Mouse (Mus musculus): ENCODE results near the gene Bet1l. TPM values are rescaled to one million over a fixed set of nuclear protein-coding genes. Genes with fewer than 3 reads are reported as not detected.

Bet1l gene
- polyA plus RNA-seq, 1 experiment from 2014 or later, result 55.3 TPM

DNA sequence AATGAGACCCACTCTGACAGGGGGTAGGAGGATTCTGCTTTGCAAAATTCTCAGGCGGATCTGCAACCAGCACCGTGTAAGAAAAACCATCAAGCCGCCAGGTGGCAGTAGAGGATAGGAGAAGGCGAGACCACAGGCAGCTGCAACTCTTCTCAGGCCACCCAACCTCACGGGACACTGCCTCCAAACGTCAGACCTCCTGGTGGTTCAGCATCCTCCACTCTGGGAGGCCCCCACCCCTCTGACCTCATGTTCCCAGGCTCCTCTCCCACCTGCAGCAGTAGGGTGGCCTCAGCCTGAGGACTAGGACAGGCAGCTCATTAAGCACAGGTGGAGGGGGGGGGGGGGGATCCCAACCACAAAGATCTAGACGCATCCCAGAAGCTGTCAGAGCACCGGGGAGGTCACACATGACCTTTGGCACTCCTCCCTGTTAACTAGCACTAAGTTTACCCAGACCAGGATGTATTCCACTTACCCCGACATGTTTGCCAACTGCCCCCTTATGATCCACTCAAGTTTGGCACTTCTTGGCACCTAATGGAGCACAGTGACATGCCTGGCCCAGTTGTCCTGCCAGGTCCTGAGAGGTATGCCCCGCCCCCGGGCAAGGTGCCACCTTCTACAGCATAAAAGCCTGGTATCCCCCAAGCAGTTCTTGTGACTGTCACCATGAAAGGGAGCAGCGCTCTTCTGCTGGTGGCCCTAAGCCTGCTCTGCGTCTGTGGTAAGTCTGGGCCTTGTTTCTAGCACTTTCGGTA lies 12.3 kb downstream of the Bet1l start, which contains the start of gene Scgb1c1:
Gene Scgb1c1, plus strand, starts transcription at position 643 of the 761 bp plus-strand sequence.
- 0 out of 2 replicates have a peak, but pooled peaks cover 4% of the 10 kb centered on the region for H3K4me1 ChIP-seq (ENCODE audit: control insufficient read depth, insufficient read depth, low read length)
- no peaks in the 10 kb centered on the region for H3K27me3 ChIP-seq (ENCODE audit: control insufficient read depth, insufficient read depth, low read length)
- peak; percentile 81 for ATAC-seq (ENCODE audit: insufficient number of reproducible peaks, insufficient read depth, low FRiP score, low read depth)
- H3K9me3 ChIP-seq (ENCODE audit: control insufficient read depth, low read depth, low read length), result no peaks in the 10 kb centered on the region
- no peak within 1 kb of the TSS for H3K4me2 ChIP-seq (replicated peaks; ENCODE audit: low read depth, low read length)
- H3K36me3 ChIP-seq (ENCODE audit: control insufficient read depth, insufficient read depth, low read length), result no peaks in the 10 kb centered on the region
- H3K27ac ChIP-seq (ENCODE audit: low read length), result no peak within 1 kb of the TSS
- H3K4me3 ChIP-seq (ENCODE audit: low read depth, low read length), result no peak within 1 kb of the TSS
- H3K9ac ChIP-seq (replicated peaks; ENCODE audit: low read depth, low read length), result no peak within 1 kb of the TSS
- whole genome bisulfite sequencing, result 24% methylated on average over 14 of the region's 14 CpGs

DNA sequence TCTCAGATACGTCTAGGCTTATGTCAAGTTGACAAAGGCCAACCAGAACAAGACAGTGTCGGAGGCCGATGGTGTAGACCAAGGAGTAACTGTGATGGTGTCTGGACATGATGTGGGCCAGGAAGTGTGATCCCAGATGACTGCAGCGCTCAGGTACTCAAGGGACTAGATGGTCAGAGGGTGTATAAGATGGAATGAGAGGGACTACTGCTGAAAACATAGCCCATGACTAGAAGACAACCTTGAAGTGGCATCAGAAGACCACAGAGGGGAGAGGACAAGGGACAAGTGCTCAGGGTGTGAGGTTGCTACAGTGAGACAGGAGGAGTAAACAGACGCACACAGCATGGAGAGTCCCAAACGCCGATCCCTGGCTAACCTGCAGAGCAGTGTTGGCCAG lies 13.6 kb downstream of the Bet1l start:
- Histone ChIP-seq H3K4me3 (ENCODE audit: low read depth, low read length) (no peak overlapping the region), H3K27me3 (ENCODE audit: control insufficient read depth, insufficient read depth, low read length) (no peaks in the 10 kb centered on the region), H3K9me3 (ENCODE audit: control insufficient read depth, low read depth, low read length) (no peaks in the 10 kb centered on the region), H3K9ac (replicated peaks; ENCODE audit: low read depth, low read length) (no peak overlapping the region), H3K4me1 (ENCODE audit: control insufficient read depth, insufficient read depth, low read length) (0 out of 2 replicates have a peak, but pooled peaks cover 4% of the 10 kb centered on the region), H3K36me3 (ENCODE audit: control insufficient read depth, insufficient read depth, low read length) (no peaks in the 10 kb centered on the region), H3K4me2 (replicated peaks; ENCODE audit: low read depth, low read length) (no peak overlapping the region), H3K27ac (ENCODE audit: low read length) (no peak overlapping the region)
- ATAC-seq (ENCODE audit: insufficient number of reproducible peaks, insufficient read depth, low FRiP score, low read depth), result no peak
- 68% methylated on average over 7 of the region's 7 CpGs for WGBS

DNA sequence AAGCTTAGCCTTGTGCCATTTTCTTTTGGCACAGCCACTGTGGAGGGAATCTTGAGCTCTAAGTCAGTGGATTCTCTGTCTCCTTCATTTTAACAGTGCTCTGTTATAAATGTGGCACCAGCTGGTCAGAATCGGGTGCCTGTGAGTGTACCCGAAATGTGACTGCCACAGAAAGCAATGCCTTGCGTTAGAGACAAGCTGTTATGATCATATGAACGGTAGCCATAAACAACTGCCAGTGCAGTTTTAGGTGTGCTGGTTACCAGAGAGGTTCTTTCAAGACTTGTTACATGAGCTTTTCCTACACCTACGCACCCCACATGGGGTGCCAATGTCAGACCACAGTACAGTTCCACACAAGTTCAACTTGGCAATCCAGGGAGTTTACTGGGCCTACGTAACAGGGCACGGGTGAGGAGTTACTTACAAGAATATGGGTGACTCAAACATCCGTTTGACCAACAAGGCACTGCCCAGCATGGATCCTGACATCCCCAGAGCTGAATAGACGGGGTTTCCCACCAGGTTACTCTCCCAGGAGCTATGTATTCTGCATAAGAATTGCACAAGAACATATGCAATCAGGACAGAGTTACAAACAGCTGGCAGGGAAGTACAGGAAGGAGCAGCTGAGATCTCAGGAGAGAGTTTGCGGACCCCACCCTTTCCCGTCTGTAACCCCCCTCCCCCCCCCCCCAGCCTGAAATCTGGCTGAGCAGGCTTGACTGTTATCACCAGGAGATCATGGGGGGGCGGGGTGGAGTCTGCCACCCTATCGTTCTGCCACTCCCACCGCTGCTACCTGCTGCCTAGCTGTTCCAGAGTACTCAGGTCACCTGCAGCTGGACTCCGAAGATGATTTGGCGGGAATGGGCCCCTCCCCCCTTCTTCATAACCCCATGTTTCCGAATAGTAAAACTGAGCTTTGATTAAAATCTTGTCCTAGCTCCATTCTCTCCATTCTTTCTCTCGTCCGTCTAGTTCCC lies 16.3 kb downstream of the Bet1l start:
- no peak overlapping the region for H3K4me3 ChIP-seq (ENCODE audit: low read depth, low read length)
- no peak overlapping the region for H3K9ac ChIP-seq (replicated peaks; ENCODE audit: low read depth, low read length)
- no peaks in the 10 kb centered on the region for H3K9me3 ChIP-seq (ENCODE audit: control insufficient read depth, low read depth, low read length)
- 0 out of 2 replicates have a peak, but pooled peaks have one; percentile 25 for ATAC-seq (ENCODE audit: insufficient number of reproducible peaks, insufficient read depth, low FRiP score, low read depth)
- H3K27ac ChIP-seq (ENCODE audit: low read length), result no peak overlapping the region
- 0 out of 2 replicates have a peak overlapping the region, but pooled peaks have one; percentile 18 for H3K4me2 ChIP-seq (replicated peaks; ENCODE audit: low read depth, low read length)
- H3K4me1 ChIP-seq (ENCODE audit: control insufficient read depth, insufficient read depth, low read length), result 0 out of 2 replicates have a peak, but pooled peaks cover 4% of the 10 kb centered on the region
- no peaks in the 10 kb centered on the region for H3K36me3 ChIP-seq (ENCODE audit: control insufficient read depth, insufficient read depth, low read length)
- H3K27me3 ChIP-seq (ENCODE audit: control insufficient read depth, insufficient read depth, low read length), result no peaks in the 10 kb centered on the region
- WGBS, result 34% methylated on average over 19 of the region's 19 CpGs

DNA sequence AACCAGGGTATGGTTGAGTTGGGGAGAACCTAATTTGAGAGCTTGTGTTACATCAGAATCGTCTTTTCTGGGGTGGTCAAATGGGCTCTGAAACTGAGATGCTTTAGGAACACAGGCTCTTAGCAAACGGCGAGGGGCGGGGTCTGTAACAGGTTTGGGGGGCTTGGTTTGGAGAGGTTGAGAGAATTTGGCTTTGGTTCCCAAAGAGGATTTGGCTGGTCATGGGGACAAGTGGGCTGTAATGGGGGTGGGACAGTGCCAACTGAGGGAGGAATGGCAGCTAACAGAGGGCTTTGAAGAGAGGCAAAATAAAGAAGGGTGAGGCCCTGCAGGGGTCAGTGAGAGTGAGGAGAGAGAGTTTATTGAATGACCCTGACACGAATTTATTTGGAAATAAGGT lies 17.8 kb downstream of the Bet1l start:
- H3K4me2 ChIP-seq (replicated peaks; ENCODE audit: low read depth, low read length), result no peak overlapping the region
- WGBS, result 53% methylated on average over 5 of the region's 5 CpGs
- no peak overlapping the region for H3K9ac ChIP-seq (replicated peaks; ENCODE audit: low read depth, low read length)
- H3K36me3 ChIP-seq (ENCODE audit: control insufficient read depth, insufficient read depth, low read length), result no peaks in the 10 kb centered on the region
- no peak overlapping the region for H3K4me3 ChIP-seq (ENCODE audit: low read depth, low read length)
- H3K27me3 ChIP-seq (ENCODE audit: control insufficient read depth, insufficient read depth, low read length), result no peaks in the 10 kb centered on the region
- H3K27ac ChIP-seq (ENCODE audit: low read length), result no peak overlapping the region
- no peak for ATAC-seq (ENCODE audit: insufficient number of reproducible peaks, insufficient read depth, low FRiP score, low read depth)
- no peaks in the 10 kb centered on the region for H3K4me1 ChIP-seq (ENCODE audit: control insufficient read depth, insufficient read depth, low read length)
- H3K9me3 ChIP-seq (ENCODE audit: control insufficient read depth, low read depth, low read length), result no peaks in the 10 kb centered on the region

GRCm38 (mm10) chr7:140836243-140837115 lies 20.9 kb downstream of the Bet1l start:
- H3K36me3 ChIP-seq (ENCODE audit: control insufficient read depth, insufficient read depth, low read length), result no peaks in the 10 kb centered on the region
- no peak overlapping the region for H3K9ac ChIP-seq (replicated peaks; ENCODE audit: low read depth, low read length)
- H3K4me2 ChIP-seq (replicated peaks; ENCODE audit: low read depth, low read length), result no peak overlapping the region
- H3K4me3 ChIP-seq (ENCODE audit: low read depth, low read length), result no peak overlapping the region
- H3K27me3 ChIP-seq (ENCODE audit: control insufficient read depth, insufficient read depth, low read length), result no peaks in the 10 kb centered on the region
- no peak for ATAC-seq (ENCODE audit: insufficient number of reproducible peaks, insufficient read depth, low FRiP score, low read depth)
- no peaks in the 10 kb centered on the region for H3K9me3 ChIP-seq (ENCODE audit: control insufficient read depth, low read depth, low read length)
- H3K4me1 ChIP-seq (ENCODE audit: control insufficient read depth, insufficient read depth, low read length), result no peaks in the 10 kb centered on the region
- no peak overlapping the region for H3K27ac ChIP-seq (ENCODE audit: low read length)
- WGBS, result 82% methylated on average over 9 of the region's 9 CpGs

GRCm38 (mm10) chr7:140835758-140836087 lies 21.7 kb downstream of the Bet1l start:
- Histone ChIP-seq H3K4me3 (ENCODE audit: low read depth, low read length) (no peak overlapping the region; the same call in 1 of the 2 replicates), H3K4me2 (replicated peaks; ENCODE audit: low read depth, low read length) (peak overlapping the region; percentile 2; the same call in 1 of the 2 replicates), H3K9me3 (ENCODE audit: control insufficient read depth, low read depth, low read length) (no peaks in the 10 kb centered on the region), H3K27me3 (ENCODE audit: control insufficient read depth, insufficient read depth, low read length) (no peaks in the 10 kb centered on the region), H3K36me3 (ENCODE audit: control insufficient read depth, insufficient read depth, low read length) (no peaks in the 10 kb centered on the region), H3K4me1 (ENCODE audit: control insufficient read depth, insufficient read depth, low read length) (no peaks in the 10 kb centered on the region), H3K27ac (ENCODE audit: low read length) (no peak overlapping the region), H3K9ac (replicated peaks; ENCODE audit: low read depth, low read length) (no peak overlapping the region)
- 68% methylated on average over 2 of the region's 2 CpGs for WGBS
- ATAC-seq (ENCODE audit: insufficient number of reproducible peaks, insufficient read depth, low FRiP score, low read depth), result no peak

- no peak within 1 kb of the TSS for H3K27ac ChIP-seq (ENCODE audit: low read length)
- no peak within 1 kb of the TSS for H3K9ac ChIP-seq (replicated peaks; ENCODE audit: low read depth, low read length)
- no peaks in the 10 kb centered on the region for H3K36me3 ChIP-seq (ENCODE audit: control insufficient read depth, insufficient read depth, low read length)
- H3K4me3 ChIP-seq (ENCODE audit: low read depth, low read length), result peak within 1 kb of the TSS; percentile 4; the same call in 1 of the 2 replicates
- no peaks in the 10 kb centered on the region for H3K9me3 ChIP-seq (ENCODE audit: control insufficient read depth, low read depth, low read length)
- WGBS, result 35% methylated on average over 20 of the region's 20 CpGs
- no peaks in the 10 kb centered on the region for H3K4me1 ChIP-seq (ENCODE audit: control insufficient read depth, insufficient read depth, low read length)
- no peaks in the 10 kb centered on the region for H3K27me3 ChIP-seq (ENCODE audit: control insufficient read depth, insufficient read depth, low read length)
- H3K4me2 ChIP-seq (replicated peaks; ENCODE audit: low read depth, low read length), result peak within 1 kb of the TSS; percentile 2; the same call in 1 of the 2 replicates
- peak; percentile 85 for ATAC-seq (ENCODE audit: insufficient number of reproducible peaks, insufficient read depth, low FRiP score, low read depth)
Measured at GRCm38 (mm10) chr7:140834968-140835757, 22.2 kb downstream of the Bet1l start, which contains the start of gene Urah. Gene Urah, plus strand, starts transcription at chr7:140835018.

Measured in stomach, embryonic 14.5 days (tissue).